Mouse (Mus musculus): ENCODE results near the gene Wdr81. TPM values are rescaled to one million over a fixed set of nuclear protein-coding genes. Genes with fewer than 3 reads are reported as not detected.
A peak's percentile ranks its signal among the peaks of the same experiment; 100 is the strongest.

Gene Wdr81
- polyA plus RNA-seq, 1 experiment from 2014 or later, result 7.0 TPM

GRCm38 (mm10) chr11:75462253-75462783 is 7.8 kb upstream of the Wdr81 start:
- peak overlapping the region; percentile 99 for H3K4me2 ChIP-seq (ENCODE audit: low read depth, low read length)
- H3K4me1 ChIP-seq (ENCODE audit: control insufficient read depth, insufficient read depth, low read length), result peaks cover 29% of the 10 kb centered on the region
- H3K36me3 ChIP-seq (ENCODE audit: control insufficient read depth, insufficient read depth, low read length), result 0 out of 2 replicates have a peak, but pooled peaks cover 5% of the 10 kb centered on the region
- H3K27ac ChIP-seq (ENCODE audit: low read length), result peak overlapping the region; percentile 92
- H3K9ac ChIP-seq (ENCODE audit: low read length), result peak overlapping the region; percentile 83
- WGBS, result 3% methylated on average over 16 of the region's 16 CpGs
- no peaks in the 10 kb centered on the region for H3K9me3 ChIP-seq (replicated peaks; ENCODE audit: control insufficient read depth, low read length)
- peak overlapping the region; percentile 91 for H3K4me3 ChIP-seq (replicated peaks; ENCODE audit: low read length)
- no peaks in the 10 kb centered on the region for H3K27me3 ChIP-seq (ENCODE audit: control insufficient read depth, insufficient read depth, low read length)
- ATAC-seq (ENCODE audit: insufficient read depth, low FRiP score), result peak; percentile 20; the same call in 1 of the 2 replicates

GRCm38 (mm10) chr11:75461743-75462252 is 7.3 kb upstream of the Wdr81 start:
- peaks cover 29% of the 10 kb centered on the region for H3K4me1 ChIP-seq (ENCODE audit: control insufficient read depth, insufficient read depth, low read length)
- ATAC-seq (ENCODE audit: insufficient read depth, low FRiP score), result no peak
- peak overlapping the region; percentile 83 for H3K9ac ChIP-seq (ENCODE audit: low read length)
- H3K36me3 ChIP-seq (ENCODE audit: control insufficient read depth, insufficient read depth, low read length), result 0 out of 2 replicates have a peak, but pooled peaks cover 5% of the 10 kb centered on the region
- no peaks in the 10 kb centered on the region for H3K9me3 ChIP-seq (replicated peaks; ENCODE audit: control insufficient read depth, low read length)
- H3K4me2 ChIP-seq (ENCODE audit: low read depth, low read length), result peak overlapping the region; percentile 99
- WGBS, result under 1% methylated on average over 30 of the region's 30 CpGs
- H3K27ac ChIP-seq (ENCODE audit: low read length), result peak overlapping the region; percentile 92
- no peaks in the 10 kb centered on the region for H3K27me3 ChIP-seq (ENCODE audit: control insufficient read depth, insufficient read depth, low read length)
- peak overlapping the region; percentile 91 for H3K4me3 ChIP-seq (replicated peaks; ENCODE audit: low read length)

GRCm38 (mm10) chr11:75460844-75461742 is 6.6 kb upstream of the Wdr81 start, which contains the start of gene Tlcd2:
Gene Tlcd2, plus strand, starts transcription at chr11:75461715.
- H3K9ac ChIP-seq (ENCODE audit: low read length), result peak within 1 kb of the TSS; percentile 83
- H3K27ac ChIP-seq (ENCODE audit: low read length), result peak within 1 kb of the TSS; percentile 99
- no peaks in the 10 kb centered on the region for H3K27me3 ChIP-seq (ENCODE audit: control insufficient read depth, insufficient read depth, low read length)
- peak within 1 kb of the TSS; percentile 99 for H3K4me2 ChIP-seq (ENCODE audit: low read depth, low read length)
- WGBS, result under 1% methylated on average over 46 of the region's 46 CpGs
- H3K36me3 ChIP-seq (ENCODE audit: control insufficient read depth, insufficient read depth, low read length), result 0 out of 2 replicates have a peak, but pooled peaks cover 5% of the 10 kb centered on the region
- no peaks in the 10 kb centered on the region for H3K9me3 ChIP-seq (replicated peaks; ENCODE audit: control insufficient read depth, low read length)
- ATAC-seq (ENCODE audit: insufficient read depth, low FRiP score), result peak; percentile 93
- H3K4me3 ChIP-seq (replicated peaks; ENCODE audit: low read length), result peak within 1 kb of the TSS; percentile 91
- H3K4me1 ChIP-seq (ENCODE audit: control insufficient read depth, insufficient read depth, low read length), result peaks cover 29% of the 10 kb centered on the region

- no peaks in the 10 kb centered on the region for H3K27me3 ChIP-seq (ENCODE audit: control insufficient read depth, insufficient read depth, low read length)
- H3K9me3 ChIP-seq (replicated peaks; ENCODE audit: control insufficient read depth, low read length), result no peaks in the 10 kb centered on the region
- peak overlapping the region; percentile 74 for H3K9ac ChIP-seq (ENCODE audit: low read length)
- 0 out of 2 replicates have a peak, but pooled peaks cover under 1% of the 10 kb centered on the region for H3K36me3 ChIP-seq (ENCODE audit: control insufficient read depth, insufficient read depth, low read length)
- H3K4me2 ChIP-seq (ENCODE audit: low read depth, low read length), result peak overlapping the region; percentile 79
- H3K4me3 ChIP-seq (replicated peaks; ENCODE audit: low read length), result peak overlapping the region; percentile 49
- H3K27ac ChIP-seq (ENCODE audit: low read length), result peak overlapping the region; percentile 99
- 3% methylated on average over 19 of the region's 19 CpGs for WGBS
- peak; percentile 43; the same call in 1 of the 2 replicates for ATAC-seq (ENCODE audit: insufficient read depth, low FRiP score)
- peaks cover 30% of the 10 kb centered on the region for H3K4me1 ChIP-seq (ENCODE audit: control insufficient read depth, insufficient read depth, low read length)
These were observed 5.8 kb upstream of the Wdr81 start for GRCm38 (mm10) chr11:75460103-75460843.

- Histone ChIP-seq H3K4me1 (ENCODE audit: control insufficient read depth, insufficient read depth, low read length) (peaks cover 35% of the 10 kb centered on the region), H3K27ac (ENCODE audit: low read length) (peak overlapping the region; percentile 99), H3K9ac (ENCODE audit: low read length) (peak overlapping the region; percentile 43), H3K4me2 (ENCODE audit: low read depth, low read length) (peak overlapping the region; percentile 79), H3K36me3 (ENCODE audit: control insufficient read depth, insufficient read depth, low read length) (no peaks in the 10 kb centered on the region), H3K4me3 (replicated peaks; ENCODE audit: low read length) (peak overlapping the region; percentile 49), H3K27me3 (ENCODE audit: control insufficient read depth, insufficient read depth, low read length) (no peaks in the 10 kb centered on the region), H3K9me3 (replicated peaks; ENCODE audit: control insufficient read depth, low read length) (no peaks in the 10 kb centered on the region)
- ATAC-seq (ENCODE audit: insufficient read depth, low FRiP score), result no peak
- WGBS, result 27% methylated on average over 5 of the region's 5 CpGs
These were observed 5.2 kb upstream of the Wdr81 start for GRCm38 (mm10) chr11:75459751-75460102.

- 64% methylated on average over 5 of the region's 5 CpGs for WGBS
- ATAC-seq (ENCODE audit: insufficient read depth, low FRiP score), result no peak
- 0 out of 2 replicates have a peak overlapping the region, but pooled peaks have one; percentile 79 for H3K4me2 ChIP-seq (ENCODE audit: low read depth, low read length)
- no peaks in the 10 kb centered on the region for H3K9me3 ChIP-seq (replicated peaks; ENCODE audit: control insufficient read depth, low read length)
- no peak overlapping the region for H3K4me3 ChIP-seq (replicated peaks; ENCODE audit: low read length)
- peaks cover 36% of the 10 kb centered on the region for H3K4me1 ChIP-seq (ENCODE audit: control insufficient read depth, insufficient read depth, low read length)
- H3K36me3 ChIP-seq (ENCODE audit: control insufficient read depth, insufficient read depth, low read length), result no peaks in the 10 kb centered on the region
- no peaks in the 10 kb centered on the region for H3K27me3 ChIP-seq (ENCODE audit: control insufficient read depth, insufficient read depth, low read length)
- H3K9ac ChIP-seq (ENCODE audit: low read length), result peak overlapping the region; percentile 43; the same call in 1 of the 2 replicates
- H3K27ac ChIP-seq (ENCODE audit: low read length), result peak overlapping the region; percentile 99
These were observed 4.7 kb upstream of the Wdr81 start for GRCm38 (mm10) chr11:75459141-75459711.

- H3K4me3 ChIP-seq (replicated peaks; ENCODE audit: low read length), result no peak overlapping the region
- 80% methylated on average over 8 of the region's 8 CpGs for WGBS
- no peak overlapping the region for H3K27ac ChIP-seq (ENCODE audit: low read length)
- peaks cover 37% of the 10 kb centered on the region for H3K4me1 ChIP-seq (ENCODE audit: control insufficient read depth, insufficient read depth, low read length)
- H3K27me3 ChIP-seq (ENCODE audit: control insufficient read depth, insufficient read depth, low read length), result no peaks in the 10 kb centered on the region
- no peaks in the 10 kb centered on the region for H3K9me3 ChIP-seq (replicated peaks; ENCODE audit: control insufficient read depth, low read length)
- no peak overlapping the region for H3K9ac ChIP-seq (ENCODE audit: low read length)
- ATAC-seq (ENCODE audit: insufficient read depth, low FRiP score), result no peak
- no peaks in the 10 kb centered on the region for H3K36me3 ChIP-seq (ENCODE audit: control insufficient read depth, insufficient read depth, low read length)
- no peak overlapping the region for H3K4me2 ChIP-seq (ENCODE audit: low read depth, low read length)
These were observed 4.1 kb upstream of the Wdr81 start for GRCm38 (mm10) chr11:75458628-75459041.

- no peak overlapping the region for H3K27ac ChIP-seq (ENCODE audit: low read length)
- WGBS, result 15% methylated on average over 3 of the region's 3 CpGs
- ATAC-seq (ENCODE audit: insufficient read depth, low FRiP score), result no peak
- no peaks in the 10 kb centered on the region for H3K27me3 ChIP-seq (ENCODE audit: control insufficient read depth, insufficient read depth, low read length)
- no peaks in the 10 kb centered on the region for H3K9me3 ChIP-seq (replicated peaks; ENCODE audit: control insufficient read depth, low read length)
- H3K4me1 ChIP-seq (ENCODE audit: control insufficient read depth, insufficient read depth, low read length), result peaks cover 37% of the 10 kb centered on the region
- H3K36me3 ChIP-seq (ENCODE audit: control insufficient read depth, insufficient read depth, low read length), result no peaks in the 10 kb centered on the region
- no peak overlapping the region for H3K4me2 ChIP-seq (ENCODE audit: low read depth, low read length)
- no peak overlapping the region for H3K4me3 ChIP-seq (replicated peaks; ENCODE audit: low read length)
- no peak overlapping the region for H3K9ac ChIP-seq (ENCODE audit: low read length)
These were observed 3.7 kb upstream of the Wdr81 start for GRCm38 (mm10) chr11:75458169-75458568.
